Mouse (Mus musculus) spleen, adult 2 months (tissue): ENCODE results near the gene Chchd3. TPM values are rescaled to one million over a fixed set of nuclear protein-coding genes. Genes with fewer than 3 reads are reported as not detected.

Source experiments
- DNase-seq, 2 experiments: peaks; one replicate each; pipeline versions ENCODE4 v3.0.0 to v3.0.0-alpha.2; 2012 to 2021; ENCODE audit warnings: low spot score in 2 of 2, low read depth in 1 of 2
- H3K27ac ChIP-seq: fragments of 200-500 bp; 2 replicates; pipeline ENCODE4 v1.5.1; 2012; ENCODE audit warnings: low read length, inconsistent platforms; ENCODE audit not compliant: insufficient read depth
- H3K27me3 ChIP-seq: fragments of 200-500 bp; 2 replicates; pipeline ENCODE4 v1.6.1; 2012; ENCODE audit warnings: mild to moderate bottlenecking, moderate library complexity, low read length, inconsistent platforms; ENCODE audit not compliant: control insufficient read depth, insufficient read depth
- H3K36me3 ChIP-seq: fragments of 200-500 bp; 2 replicates; pipeline ENCODE4 v1.6.1; 2012; ENCODE audit warnings: mild to moderate bottlenecking, low read length, inconsistent platforms; ENCODE audit not compliant: control insufficient read depth, insufficient read depth
- H3K4me1 ChIP-seq: fragments of 200-500 bp; 2 replicates; pipeline ENCODE4 v1.6.1; 2011; ENCODE audit warnings: inconsistent platforms; ENCODE audit not compliant: control insufficient read depth, insufficient read depth, insufficient read length
- H3K4me3 ChIP-seq: fragments of 200-500 bp; 2 replicates; pipeline ENCODE4 v1.5.1; 2011; ENCODE audit warnings: mild to moderate bottlenecking, inconsistent platforms; ENCODE audit not compliant: insufficient read depth, insufficient read length; ENCODE audit errors: extremely low read depth
- CTCF ChIP-seq: fragments of 200-500 bp; IDR thresholded peaks from 2 replicates; pipeline ENCODE4 v1.5.1; 2011; ENCODE audit warnings: mild to moderate bottlenecking, inconsistent platforms; ENCODE audit not compliant: insufficient read depth, insufficient read length, insufficient replicate concordance; ENCODE audit errors: extremely low read depth
- POLR2A ChIP-seq: fragments of 200-500 bp; IDR thresholded peaks from 2 replicates; pipeline ENCODE4 v1.6.1; 2011; ENCODE audit warnings: low read depth, low read length, inconsistent platforms
- WGBS: fragments of 180-500 bp; shearing (Covaris S2); methylation state at CpG from one replicate; pipeline ENCODE4 v1.1.7; 2018; 5-methylcytosine and 5-hydroxymethylcytosine counted together
- polyA plus RNA-seq: library from polyadenylated mRNA; depleted of rRNA; stranded (reverse); fragments of >200 nt; gene quantifications from 2 replicates; pipeline ENCODE4 v1.2.3, GENCODE M21; 2012

Chchd3 gene
- polyA plus RNA-seq, 1 experiment, result 23.8 TPM

DNA sequence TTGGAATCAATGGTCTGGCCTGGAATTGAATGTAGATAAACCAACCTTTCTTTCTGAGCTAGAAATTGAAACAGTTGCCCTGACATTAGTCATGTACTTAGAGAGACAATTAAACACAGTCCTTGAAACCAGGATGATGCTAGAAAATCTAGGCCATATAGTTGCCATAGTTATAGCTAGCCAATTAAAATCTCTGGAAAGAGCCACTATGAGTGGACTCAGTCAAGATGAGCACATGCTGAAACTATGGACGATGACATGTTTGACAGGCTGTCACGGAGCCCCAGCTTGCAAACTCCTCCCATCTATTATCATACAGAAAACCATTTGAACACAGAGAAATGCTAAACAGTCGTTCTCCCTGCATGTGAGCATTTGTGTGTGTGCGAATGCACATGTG, 6.4 kb upstream of the Chchd3 start:
- Histone ChIP-seq H3K36me3 (no peaks in the 10 kb centered on the region), H3K27me3 (no peaks in the 10 kb centered on the region), H3K4me3 (no peak overlapping the region), H3K4me1 (no peaks in the 10 kb centered on the region), H3K27ac (no peak overlapping the region)
- TF ChIP-seq POLR2A (no peak), CTCF (no peak)
- 74% methylated on average over 4 of the region's 4 CpGs for WGBS
- DNase-seq, result no peak

DNA sequence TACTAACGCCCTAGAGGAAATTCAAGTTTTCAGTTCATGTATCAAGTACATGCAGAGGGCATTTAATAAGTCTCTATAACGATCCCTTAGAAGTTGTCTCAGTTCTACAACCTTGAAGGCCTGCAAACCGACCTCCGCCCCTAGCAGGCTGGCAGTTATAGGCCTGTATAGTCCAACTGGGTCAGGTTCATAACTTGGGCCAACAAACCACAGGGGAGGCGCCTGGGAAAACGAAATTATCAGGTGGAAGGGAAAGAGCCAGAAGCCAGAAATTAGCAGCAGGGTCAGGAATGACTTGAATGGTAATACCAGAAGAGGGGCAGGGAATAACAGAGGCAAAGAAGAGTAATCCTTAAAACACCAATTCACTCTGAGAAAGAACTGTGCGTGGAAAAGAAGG, 784 bp downstream of the Chchd3 start:
- no peak for DNase-seq
- peak overlapping the region; percentile 70 for H3K4me3 ChIP-seq
- no peak for TF ChIP-seq CTCF
- TF ChIP-seq POLR2A, result no peak
- peaks cover 2% of the 10 kb centered on the region; the same call in 1 of the 2 replicates for H3K36me3 ChIP-seq
- peaks cover 5% of the 10 kb centered on the region for H3K4me1 ChIP-seq
- 32% methylated on average over 7 of the region's 7 CpGs for WGBS
- no peak overlapping the region for H3K27ac ChIP-seq
- H3K27me3 ChIP-seq, result no peaks in the 10 kb centered on the region

DNA sequence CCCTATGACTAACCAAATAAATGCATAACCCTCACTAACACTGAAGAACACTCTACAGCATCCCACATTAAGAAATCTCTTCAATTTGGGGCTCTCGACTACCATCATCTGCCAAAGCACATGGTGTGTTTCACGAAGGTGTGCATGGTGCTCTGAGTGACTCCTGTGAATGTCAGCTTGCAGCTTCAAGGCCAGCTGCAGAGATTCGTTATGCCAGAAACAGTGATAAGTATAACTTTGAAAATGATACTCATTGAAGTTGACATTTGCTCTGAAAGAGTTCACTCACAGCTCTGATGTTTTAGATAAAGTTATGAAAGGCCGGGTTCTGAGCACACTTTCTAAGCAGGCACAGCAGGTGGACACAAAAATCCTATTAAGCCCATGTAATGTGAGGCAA, 3.7 kb downstream of the Chchd3 start:
- no peak overlapping the region for H3K27ac ChIP-seq
- DNase-seq, result no peak
- peaks cover 10% of the 10 kb centered on the region for H3K4me1 ChIP-seq
- peaks cover 3% of the 10 kb centered on the region; the same call in 1 of the 2 replicates for H3K36me3 ChIP-seq
- 77% methylated on average over 4 of the region's 4 CpGs for WGBS
- TF ChIP-seq POLR2A (no peak), CTCF (no peak)
- no peaks in the 10 kb centered on the region for H3K27me3 ChIP-seq
- no peak overlapping the region for H3K4me3 ChIP-seq

DNA sequence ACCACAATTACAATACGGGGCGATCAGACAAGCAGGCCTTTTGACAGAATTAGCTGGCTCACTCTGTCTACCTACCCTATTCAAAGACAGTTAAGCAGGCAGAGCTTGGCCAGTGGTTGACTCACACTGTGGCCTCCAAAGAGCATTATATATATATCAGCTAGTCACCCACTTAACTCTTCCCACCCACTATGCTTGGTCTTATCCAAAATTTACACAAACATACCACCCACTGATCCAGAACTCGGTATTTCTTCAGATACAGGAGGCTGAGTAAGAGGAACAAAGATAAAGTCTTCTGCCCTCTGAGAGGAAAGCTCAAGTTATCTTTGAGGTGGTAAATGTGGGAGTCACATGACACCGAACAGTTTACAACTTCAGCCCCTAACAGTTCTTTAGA, 4.4 kb downstream of the Chchd3 start:
- Histone ChIP-seq H3K4me3 (no peak overlapping the region), H3K4me1 (peaks cover 10% of the 10 kb centered on the region), H3K27me3 (no peaks in the 10 kb centered on the region), H3K36me3 (peaks cover 3% of the 10 kb centered on the region; the same call in 1 of the 2 replicates), H3K27ac (no peak overlapping the region)
- no peak for DNase-seq
- 78% methylated on average over 4 of the region's 4 CpGs for WGBS
- no peak for TF ChIP-seq POLR2A
- TF ChIP-seq CTCF, result no peak

- no peak for TF ChIP-seq POLR2A
- TF ChIP-seq CTCF, result no peak
- H3K27ac ChIP-seq, result no peak overlapping the region
- no peak overlapping the region for H3K4me3 ChIP-seq
- DNase-seq, result no peak
- peaks cover 3% of the 10 kb centered on the region; the same call in 1 of the 2 replicates for H3K36me3 ChIP-seq
- H3K4me1 ChIP-seq, result peaks cover 10% of the 10 kb centered on the region
- 91% methylated on average over 4 of the region's 4 CpGs for WGBS
- H3K27me3 ChIP-seq, result no peaks in the 10 kb centered on the region
Observed at GRCm38 (mm10) chr6:33054946-33055345, 5.1 kb downstream of the Chchd3 start.

DNA sequence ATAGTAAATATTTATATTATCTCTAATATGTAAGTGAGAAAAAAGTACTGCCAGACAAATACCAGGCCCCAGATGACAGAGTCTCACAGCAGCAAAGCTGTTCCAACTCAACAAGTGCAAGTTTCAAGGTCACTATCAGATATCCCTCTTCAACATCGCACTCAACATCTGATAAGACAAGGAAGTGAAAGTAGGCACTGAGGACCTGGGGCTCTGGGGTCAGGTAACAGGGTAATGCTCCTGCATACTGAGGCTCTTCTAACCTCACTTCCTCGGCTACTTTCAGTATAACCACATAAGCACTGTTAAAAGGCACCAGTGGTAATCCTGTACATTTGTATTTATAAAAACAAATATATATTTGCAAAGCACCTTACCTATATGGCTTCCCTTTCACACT, 8.4 kb downstream of the Chchd3 start:
- Histone ChIP-seq H3K27ac (peak overlapping the region; percentile 21; the same call in 1 of the 2 replicates), H3K27me3 (no peaks in the 10 kb centered on the region), H3K36me3 (peaks cover 6% of the 10 kb centered on the region), H3K4me3 (no peak overlapping the region), H3K4me1 (peaks cover 6% of the 10 kb centered on the region; the same call in 1 of the 2 replicates)
- TF ChIP-seq POLR2A, result no peak
- no peak for TF ChIP-seq CTCF
- 12% methylated on average over 2 of the region's 2 CpGs for WGBS
- peak; percentile 17 to 30 for DNase-seq

- peaks cover 6% of the 10 kb centered on the region; the same call in 1 of the 2 replicates for H3K4me1 ChIP-seq
- H3K4me3 ChIP-seq, result no peak overlapping the region
- no peak for DNase-seq
- H3K27me3 ChIP-seq, result no peaks in the 10 kb centered on the region
- WGBS, result 92% methylated on average over 6 of the region's 6 CpGs
- no peak overlapping the region for H3K27ac ChIP-seq
- TF ChIP-seq CTCF (no peak), POLR2A (no peak)
- peaks cover 6% of the 10 kb centered on the region for H3K36me3 ChIP-seq
Observed at GRCm38 (mm10) chr6:33049705-33050420, 10.2 kb downstream of the Chchd3 start.
